Mouse (Mus musculus) bone marrow, adult 2 months (tissue): Measurements from ENCODE around the gene Cfap77.
"Not testable (repeated sequence)": the region's sequence is repeated elsewhere in the genome, so short reads cannot be mapped to it uniquely, and the experiment has no call there.

Experiments
- CTCF ChIP-seq: fragments of 200-500 bp; IDR thresholded peaks from 2 replicates; pipeline ENCODE4 v1.5.1; 2011; ENCODE audit warnings: low read length, control low read depth; ENCODE audit not compliant: control insufficient read depth, insufficient read depth
- POLR2A ChIP-seq: fragments of 200-500 bp; IDR thresholded peaks from 2 replicates; pipeline ENCODE4 v1.6.1; 2011; ENCODE audit warnings: low read depth, mild to moderate bottlenecking, control low read depth, low read length, borderline replicate concordance; ENCODE audit not compliant: control insufficient read depth

GRCm38 (mm10) chr2:29102416-29103377 lies 47.8 kb upstream of the Cfap77 start:
- TF ChIP-seq CTCF, POLR2A: not testable (repeated sequence)
